Mouse (Mus musculus) spleen, adult 2 months (tissue): ENCODE measurements around the gene Msh5. TPM values are rescaled to one million over a fixed set of nuclear protein-coding genes. Genes with fewer than 3 reads are reported as not detected.
A peak's percentile ranks its signal among the peaks of the same experiment; 100 is the strongest.

Experiments used
- DNase-seq, 2 experiments: peaks; one replicate each; pipeline versions ENCODE4 v3.0.0 to v3.0.0-alpha.2; 2012 to 2021; ENCODE audit warnings: low spot score in 2 of 2, low read depth in 1 of 2
- H3K27ac ChIP-seq: fragments of 200-500 bp; 2 replicates; pipeline ENCODE4 v1.5.1; 2012; ENCODE audit warnings: low read length, inconsistent platforms; ENCODE audit not compliant: insufficient read depth
- H3K27me3 ChIP-seq: fragments of 200-500 bp; 2 replicates; pipeline ENCODE4 v1.6.1; 2012; ENCODE audit warnings: mild to moderate bottlenecking, moderate library complexity, low read length, inconsistent platforms; ENCODE audit not compliant: control insufficient read depth, insufficient read depth
- H3K36me3 ChIP-seq: fragments of 200-500 bp; 2 replicates; pipeline ENCODE4 v1.6.1; 2012; ENCODE audit warnings: mild to moderate bottlenecking, low read length, inconsistent platforms; ENCODE audit not compliant: control insufficient read depth, insufficient read depth
- H3K4me1 ChIP-seq: fragments of 200-500 bp; 2 replicates; pipeline ENCODE4 v1.6.1; 2011; ENCODE audit warnings: inconsistent platforms; ENCODE audit not compliant: control insufficient read depth, insufficient read depth, insufficient read length
- H3K4me3 ChIP-seq: fragments of 200-500 bp; 2 replicates; pipeline ENCODE4 v1.5.1; 2011; ENCODE audit warnings: mild to moderate bottlenecking, inconsistent platforms; ENCODE audit not compliant: insufficient read depth, insufficient read length; ENCODE audit errors: extremely low read depth
- CTCF ChIP-seq: fragments of 200-500 bp; IDR thresholded peaks from 2 replicates; pipeline ENCODE4 v1.5.1; 2011; ENCODE audit warnings: mild to moderate bottlenecking, inconsistent platforms; ENCODE audit not compliant: insufficient read depth, insufficient read length, insufficient replicate concordance; ENCODE audit errors: extremely low read depth
- POLR2A ChIP-seq: fragments of 200-500 bp; IDR thresholded peaks from 2 replicates; pipeline ENCODE4 v1.6.1; 2011; ENCODE audit warnings: low read depth, low read length, inconsistent platforms
- WGBS: fragments of 180-500 bp; shearing (Covaris S2); methylation state at CpG from one replicate; pipeline ENCODE4 v1.1.7; 2018; 5-methylcytosine and 5-hydroxymethylcytosine counted together
- polyA plus RNA-seq: library from polyadenylated mRNA; depleted of rRNA; stranded (reverse); fragments of >200 nt; gene quantifications from 2 replicates; pipeline ENCODE4 v1.2.3, GENCODE M21; 2012

The Msh5 gene
- polyA plus RNA-seq, 1 experiment = 8.6 TPM

DNA sequence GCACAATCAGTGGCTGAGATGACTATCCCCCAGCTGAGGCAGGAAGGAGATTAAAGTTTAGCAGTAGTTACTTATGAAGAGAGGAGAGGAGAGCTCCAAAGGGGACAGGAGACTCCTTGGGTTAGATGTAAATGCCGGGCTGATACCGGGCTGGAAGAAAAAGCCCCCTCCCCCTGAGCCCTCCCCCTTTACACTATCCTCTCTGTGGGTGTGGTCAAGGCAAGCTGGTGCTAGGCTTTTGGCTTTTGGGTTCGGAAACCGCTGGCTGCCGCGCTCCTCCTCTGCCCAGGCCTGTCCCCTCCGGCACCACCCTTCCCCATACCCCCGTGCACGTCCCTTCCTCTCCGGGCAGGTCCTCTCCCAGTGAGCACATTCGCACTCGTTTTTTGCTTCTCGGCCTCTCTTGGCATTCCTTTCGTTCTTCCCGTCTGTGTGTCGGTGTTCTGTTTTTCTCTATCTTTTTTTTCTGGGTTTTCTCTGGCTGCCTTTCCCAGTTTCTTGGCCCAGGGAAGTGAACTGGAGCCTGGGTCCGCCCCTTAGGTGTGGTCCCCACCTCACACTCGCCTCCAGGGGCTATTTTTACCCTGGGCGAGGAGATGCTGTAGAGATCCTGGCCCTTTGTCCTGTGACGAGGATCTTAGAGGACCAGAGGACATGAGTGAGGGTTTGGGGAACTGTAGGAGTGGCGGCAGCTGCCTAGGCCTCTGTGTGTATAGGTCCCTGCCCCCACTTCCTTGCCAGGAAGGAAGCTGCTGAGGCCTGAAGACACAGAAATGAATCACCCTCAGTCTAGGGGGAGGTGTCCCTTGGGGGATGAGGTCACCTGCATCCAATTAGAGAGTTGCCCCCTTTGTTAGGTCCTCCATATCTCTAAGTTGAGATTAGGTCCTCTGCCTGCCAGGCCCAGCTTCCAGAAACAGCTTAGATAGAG, 4.9 kb upstream of the Msh5 start:
- WGBS = under 1% methylated on average over 21 of the region's 21 CpGs
- peak; percentile 74 to 82 for DNase-seq
- TF ChIP-seq POLR2A (peak; percentile 95), CTCF (no peak)
- H3K4me1 ChIP-seq = peaks cover 26% of the 10 kb centered on the region
- H3K4me3 ChIP-seq = peak overlapping the region; percentile 74
- H3K27ac ChIP-seq = peak overlapping the region; percentile 98
- no peaks in the 10 kb centered on the region for H3K27me3 ChIP-seq
- H3K36me3 ChIP-seq = peaks cover 29% of the 10 kb centered on the region

DNA sequence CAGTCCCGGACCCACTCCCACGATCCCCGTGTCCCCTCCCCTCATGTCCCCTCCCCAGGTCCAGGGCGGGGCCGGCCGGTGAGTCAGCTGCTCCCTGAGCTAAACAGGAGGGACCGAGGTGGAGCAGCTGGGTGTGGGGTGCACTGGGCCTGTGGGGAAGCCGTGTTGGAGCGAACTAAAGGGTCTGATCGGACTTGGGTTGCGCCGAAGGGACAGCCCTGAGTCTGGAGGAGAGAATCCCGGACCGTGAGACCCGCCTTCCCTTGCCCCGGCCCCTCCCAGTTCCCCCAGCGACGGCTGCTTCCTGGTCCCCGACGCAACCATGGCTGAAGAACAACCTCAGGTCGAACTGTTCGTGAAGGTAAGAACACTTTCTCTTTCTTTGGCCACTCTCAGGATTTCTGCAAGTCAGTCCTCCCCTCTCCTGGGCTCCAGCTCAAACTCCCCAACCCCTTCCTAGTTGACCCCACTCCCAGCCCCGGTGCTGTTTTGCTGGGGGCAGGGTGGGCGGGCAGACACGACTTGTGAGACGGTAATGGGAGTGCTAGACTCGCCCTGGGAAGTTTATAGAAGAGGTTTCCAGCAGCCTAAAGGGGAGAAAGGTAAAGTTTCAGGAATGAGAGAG, 3.7 kb upstream of the Msh5 start:
- peak overlapping the region; percentile 74 for H3K4me3 ChIP-seq
- WGBS = under 1% methylated on average over 27 of the region's 27 CpGs
- peak in 1 of 2 experiments; percentile 80 for DNase-seq
- peak overlapping the region; percentile 98 for H3K27ac ChIP-seq
- H3K36me3 ChIP-seq = peaks cover 21% of the 10 kb centered on the region
- H3K27me3 ChIP-seq = no peaks in the 10 kb centered on the region
- peaks cover 26% of the 10 kb centered on the region for H3K4me1 ChIP-seq
- TF ChIP-seq POLR2A (peak; percentile 70), CTCF (no peak)

DNA sequence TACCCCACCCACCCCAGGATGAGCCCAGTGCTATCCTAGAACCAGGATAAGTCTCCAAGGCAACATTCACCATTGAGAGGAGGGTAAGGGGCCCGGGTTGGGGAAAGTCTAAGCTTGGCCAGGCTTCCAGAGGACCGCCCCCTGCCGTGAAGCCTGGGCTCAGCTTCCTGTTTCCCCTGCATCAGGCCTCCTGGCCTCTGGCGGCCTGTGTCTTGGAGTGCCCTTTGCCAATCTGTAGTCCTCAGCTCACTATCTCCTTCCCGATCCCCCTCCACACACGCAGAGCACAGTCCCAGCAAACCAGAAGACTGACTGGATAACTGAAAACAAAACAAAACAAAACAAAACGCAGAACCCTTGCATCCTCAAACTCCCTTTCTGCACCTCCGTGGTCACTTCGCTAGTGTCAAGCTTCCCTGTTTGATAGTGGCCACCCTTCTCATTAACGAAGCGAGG, 3.0 kb upstream of the Msh5 start, which contains the start of gene Clic1:
Gene Clic1, plus strand, starts transcription at position 406 of the 456 bp plus-strand sequence.
- Histone ChIP-seq H3K27ac (peak within 1 kb of the TSS; percentile 98), H3K36me3 (peaks cover 18% of the 10 kb centered on the region), H3K4me3 (peak within 1 kb of the TSS; percentile 74), H3K4me1 (peaks cover 26% of the 10 kb centered on the region), H3K27me3 (no peaks in the 10 kb centered on the region)
- under 1% methylated on average over 11 of the region's 11 CpGs for WGBS
- TF ChIP-seq CTCF = no peak
- peak; percentile 46; the same call in 1 of the 2 replicates for TF ChIP-seq POLR2A
- peak in 1 of 2 experiments; percentile 54 for DNase-seq

DNA sequence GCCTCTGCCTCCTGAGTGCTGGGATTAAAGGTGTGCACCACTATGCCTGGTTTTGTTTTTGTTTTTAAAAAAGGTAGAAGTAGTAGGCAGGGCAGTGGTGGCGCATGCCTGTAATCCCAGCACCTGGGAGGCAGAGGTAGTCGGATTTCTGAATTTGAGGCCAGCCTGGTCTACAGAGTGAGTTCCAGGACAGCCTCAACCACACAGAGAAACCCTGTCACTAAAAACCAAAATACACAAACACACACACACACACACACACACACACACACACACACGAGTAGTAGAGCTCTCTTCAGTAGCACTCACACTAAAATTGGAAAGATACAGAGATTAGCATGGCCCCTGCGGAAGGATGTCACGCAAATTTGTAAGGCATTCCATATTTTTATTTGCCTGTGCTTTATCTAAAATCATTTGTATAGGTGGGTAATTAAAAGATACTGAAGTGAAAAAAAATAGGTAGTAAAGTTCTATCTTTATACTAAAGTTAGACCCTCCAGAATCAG, 2.4 kb upstream of the Msh5 start:
- Histone ChIP-seq H3K27me3 (no peaks in the 10 kb centered on the region), H3K4me3 (0 out of 2 replicates have a peak overlapping the region, but pooled peaks have one; percentile 2), H3K36me3 (peaks cover 13% of the 10 kb centered on the region), H3K27ac (peak overlapping the region; percentile 98), H3K4me1 (peaks cover 26% of the 10 kb centered on the region)
- DNase-seq = no peak
- 19% methylated on average over 5 of the region's 5 CpGs for WGBS
- TF ChIP-seq POLR2A (no peak), CTCF (no peak)

DNA sequence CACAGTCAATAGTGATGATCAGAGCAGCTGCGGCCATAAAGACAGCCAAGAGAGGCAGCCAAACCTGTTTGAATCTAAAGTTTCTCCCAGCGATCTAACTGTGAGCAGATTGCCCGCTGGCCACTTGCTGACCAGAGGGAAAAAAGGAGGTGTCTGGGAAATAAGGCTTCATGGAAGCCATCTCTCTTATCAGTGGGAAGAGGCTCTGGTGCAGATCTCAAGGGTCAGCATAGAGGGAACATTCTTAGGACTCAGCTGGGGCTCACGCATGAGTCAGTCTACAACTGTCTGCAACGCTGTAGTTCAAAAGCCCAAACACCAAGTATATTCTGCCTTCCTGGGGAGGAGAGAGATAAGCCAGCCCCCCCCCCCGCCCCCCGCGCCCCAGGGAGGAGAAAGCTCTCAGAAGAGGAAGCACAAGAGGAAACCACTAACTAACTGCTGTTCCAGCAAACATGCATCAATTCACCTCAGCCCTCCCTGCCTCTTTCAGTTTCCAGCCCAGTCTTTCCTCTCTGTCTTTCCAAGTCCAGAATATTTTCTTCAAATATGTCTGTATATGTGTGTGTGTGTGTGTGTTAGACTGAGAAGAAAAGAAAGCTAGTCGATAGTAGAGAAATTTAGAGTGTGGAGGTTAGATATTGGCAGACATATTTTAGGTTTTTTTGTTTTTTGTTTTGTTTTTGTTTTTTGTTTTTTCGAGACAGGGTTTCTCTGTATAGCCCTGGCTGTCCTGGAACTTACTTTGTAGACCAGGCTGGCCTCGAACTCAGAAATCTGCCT, 1.8 kb upstream of the Msh5 start:
- no peaks in the 10 kb centered on the region for H3K27me3 ChIP-seq
- 2% methylated on average over 11 of the region's 11 CpGs for WGBS
- TF ChIP-seq POLR2A (no peak; the same call in 1 of the 2 replicates), CTCF (no peak)
- H3K36me3 ChIP-seq = peaks cover 8% of the 10 kb centered on the region
- H3K4me1 ChIP-seq = peaks cover 26% of the 10 kb centered on the region
- peak; percentile 41 to 47 for DNase-seq
- peak overlapping the region; percentile 91 for H3K27ac ChIP-seq
- peak overlapping the region; percentile 32; the same call in 1 of the 2 replicates for H3K4me3 ChIP-seq

DNA sequence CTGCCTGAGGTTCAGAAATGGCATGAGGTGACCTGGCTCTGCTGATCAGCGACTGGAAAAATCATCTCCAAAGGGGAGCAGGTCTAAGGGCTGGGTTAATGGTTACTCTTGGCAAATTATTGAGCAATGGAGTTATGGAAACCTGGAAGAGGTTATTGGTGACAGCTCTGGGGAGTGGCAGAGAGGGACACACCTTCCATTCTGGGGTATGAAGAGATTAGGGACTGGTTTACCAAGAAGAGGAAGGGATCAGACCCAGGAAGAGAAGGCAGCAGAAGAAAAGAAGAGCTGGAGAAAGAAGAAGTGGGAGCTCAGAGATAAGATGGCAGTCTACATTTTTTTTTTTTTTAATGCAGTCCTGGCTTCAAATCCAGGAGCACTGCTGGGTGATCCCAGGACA, 1.1 kb upstream of the Msh5 start:
- WGBS = 22% methylated on average over 1 of the region's 1 CpGs

More for the DNA sequence above, 1.1 kb upstream of the Msh5 start:
- H3K27me3 ChIP-seq = no peaks in the 10 kb centered on the region
- TF ChIP-seq CTCF (no peak), POLR2A (no peak)
- DNase-seq = no peak
- peak overlapping the region; percentile 84 for H3K27ac ChIP-seq
- peak overlapping the region; percentile 32; the same call in 1 of the 2 replicates for H3K4me3 ChIP-seq
- peaks cover 25% of the 10 kb centered on the region for H3K4me1 ChIP-seq
- H3K36me3 ChIP-seq = peaks cover 3% of the 10 kb centered on the region
